Mouse (Mus musculus) central nervous system, embryonic 18 days (tissue): ENCODE results near the gene Gramd2. TPM values are rescaled to one million over a fixed set of nuclear protein-coding genes. Genes with fewer than 3 reads are reported as not detected.

Experiments used
- polyA plus RNA-seq: library from polyadenylated mRNA; depleted of rRNA; stranded (reverse); fragments of >200 nt; gene quantifications from 2 replicates; pipeline ENCODE4 v1.2.3, GENCODE M21; 2012; rRNA removed

Gramd2 gene
- 20.0 and 20.1 TPM in 2 replicates for polyA plus RNA-seq

GRCm38 (mm10) chr9:59679678-59680533 lies at the start of gene Gramd2:
TSS of gene Gramd2 (plus strand) at chr9:59680144.

GRCm38 (mm10) chr9:59655958-59656634 lies 23.8 kb upstream of the Gramd2 start, which contains the start of gene Pkm:
TSS of gene Pkm (plus strand) at chr9:59656368.

GRCm38 (mm10) chr9:59750267-59751065 lies 70.5 kb downstream of the Gramd2 start, which contains the start of the genes Senp8 and Myo9a:
TSS of gene Senp8 (minus strand) at chr9:59750710.
TSS of gene Myo9a (plus strand) at chr9:59750896.

Other genes starting within 250 kb of the Gramd2 start
- 58.7 and 59.7 TPM in 2 replicates for gene Arih1, start 193.5 kb upstream of the Gramd2 start, polyA plus RNA-seq
- 48.2 and 52.3 TPM in 2 replicates for gene Hexa, start 140.6 kb upstream of the Gramd2 start, polyA plus RNA-seq
- 0.61 and 0.99 TPM in 2 replicates for gene Tmem202, start 140.3 kb upstream of the Gramd2 start, polyA plus RNA-seq
- 33.3 and 35.9 TPM in 2 replicates for gene Celf6, start 102.2 kb upstream of the Gramd2 start, polyA plus RNA-seq
- gene Parp6, start 62.9 kb upstream of the Gramd2 start, polyA plus RNA-seq: 207 and 208 TPM in 2 replicates
- gene Pkm, start 23.8 kb upstream of the Gramd2 start, polyA plus RNA-seq: 851 and 866 TPM in 2 replicates
- gene Senp8, start 70.6 kb downstream of the Gramd2 start, polyA plus RNA-seq: 4.6 and 6.7 TPM in 2 replicates
- 25.4 and 26.2 TPM in 2 replicates for gene Myo9a, start 70.8 kb downstream of the Gramd2 start, polyA plus RNA-seq